Mouse (Mus musculus): ENCODE results near the gene Larp1. TPM values are rescaled to one million over a fixed set of nuclear protein-coding genes. Genes with fewer than 3 reads are reported as not detected.
A peak's percentile ranks its signal among the peaks of the same experiment; 100 is the strongest.

Gene Larp1
- total and polyA plus RNA-seq, 3 experiments: 39.8 to 137 (median 75.1) TPM

- DNase-seq: no peak
Observed at GRCm38 (mm10) chr11:58003126-58003525, 5.7 kb upstream of the Larp1 start.

GRCm38 (mm10) chr11:58003734-58004133 is 5.1 kb upstream of the Larp1 start:
- DNase-seq: peak; percentile 75

GRCm38 (mm10) chr11:58005110-58005509 is 3.8 kb upstream of the Larp1 start:
- no peak for DNase-seq

GRCm38 (mm10) chr11:58008013-58008412 is 851 bp upstream of the Larp1 start:
- no peak for DNase-seq

DNA sequence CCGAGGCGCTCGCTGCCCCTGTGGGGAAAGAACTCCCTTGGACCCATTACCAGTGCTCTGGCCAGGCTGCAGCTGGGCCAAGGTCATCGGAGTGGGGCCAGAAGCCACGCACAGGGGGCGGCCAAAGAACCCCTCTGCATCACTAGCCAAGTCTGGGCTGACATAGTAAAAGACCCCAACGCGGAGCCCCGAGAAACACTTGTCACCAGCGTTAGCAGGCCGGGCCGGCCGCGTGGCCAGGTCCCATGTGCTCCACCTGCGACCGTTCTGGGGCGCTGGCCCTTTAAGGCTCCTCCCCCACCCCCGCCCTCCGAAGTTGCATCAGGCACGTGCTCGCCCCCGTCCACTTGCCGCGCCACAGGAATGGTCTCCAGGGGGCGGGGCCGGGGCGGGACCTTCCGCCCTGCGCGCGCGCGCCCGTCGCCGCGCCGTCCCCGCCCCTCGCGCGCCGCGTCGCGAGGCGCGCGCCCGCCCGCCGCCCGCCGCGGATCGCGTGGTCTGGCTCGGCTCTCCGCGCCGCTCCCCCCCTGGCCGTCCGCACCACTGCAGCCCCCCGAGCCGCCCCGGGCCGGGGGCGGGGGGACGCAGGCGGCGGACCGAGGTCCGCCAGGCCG is 320 bp upstream of the Larp1 start:
- peak; percentile 92 for DNase-seq

DNA sequence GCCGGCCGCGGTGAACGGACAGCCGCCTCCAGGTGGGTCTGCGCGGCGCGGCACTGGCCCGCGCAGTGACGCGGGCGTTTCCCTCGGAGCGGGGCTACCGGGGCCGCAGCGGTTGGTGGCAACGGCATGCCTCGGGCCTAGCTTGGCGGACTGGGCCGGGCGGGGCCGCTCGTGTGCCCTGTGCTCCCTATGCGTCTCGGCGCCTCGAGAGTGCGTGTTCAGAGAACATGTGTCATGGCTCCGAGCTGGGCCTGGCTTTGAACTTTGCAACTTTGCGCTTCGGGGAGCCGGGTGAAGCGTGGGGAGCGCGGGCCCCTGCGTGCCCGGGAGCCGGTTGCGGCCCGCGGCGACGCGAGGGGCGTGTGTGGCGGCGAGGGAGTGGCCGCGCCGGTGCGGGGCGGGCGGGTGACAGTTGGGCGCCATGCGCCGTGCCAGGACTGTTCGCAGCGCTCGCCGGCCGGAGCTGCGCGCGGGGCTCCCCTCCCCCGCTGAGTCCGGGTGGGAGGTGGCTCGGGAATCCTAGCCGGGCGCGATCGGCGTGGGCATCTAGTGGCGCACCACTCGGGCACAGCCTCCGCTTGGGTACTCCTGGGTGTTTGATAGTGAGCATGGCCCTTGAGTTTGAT is 765 bp downstream of the Larp1 start:
- peak; percentile 90 for DNase-seq

- peak; percentile 63 for DNase-seq
Observed at GRCm38 (mm10) chr11:58010226-58010781, 1.4 kb downstream of the Larp1 start.

DNA sequence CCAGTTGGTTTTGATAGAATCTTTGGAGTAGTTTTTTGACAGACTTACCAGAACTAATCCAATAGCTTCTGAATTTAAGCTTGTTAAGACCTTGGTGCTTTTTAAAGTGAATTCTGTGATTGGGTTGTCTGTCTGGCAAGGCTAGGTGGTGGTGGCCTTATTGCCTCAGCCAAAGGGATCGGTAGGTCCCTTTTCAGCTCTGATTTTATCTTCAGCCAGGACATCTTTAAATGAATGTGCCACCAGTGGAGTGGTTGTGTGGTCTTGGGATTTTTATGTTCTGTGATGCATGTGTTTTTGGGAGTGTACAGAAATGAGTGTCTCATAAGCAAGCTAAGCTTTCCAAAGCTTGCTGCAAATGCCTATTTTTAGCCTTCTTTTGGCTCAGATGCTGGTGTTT is 2.1 kb downstream of the Larp1 start:
- DNase-seq: no peak

- no peak for DNase-seq
Observed at GRCm38 (mm10) chr11:58011813-58012212, 2.9 kb downstream of the Larp1 start.

DNA sequence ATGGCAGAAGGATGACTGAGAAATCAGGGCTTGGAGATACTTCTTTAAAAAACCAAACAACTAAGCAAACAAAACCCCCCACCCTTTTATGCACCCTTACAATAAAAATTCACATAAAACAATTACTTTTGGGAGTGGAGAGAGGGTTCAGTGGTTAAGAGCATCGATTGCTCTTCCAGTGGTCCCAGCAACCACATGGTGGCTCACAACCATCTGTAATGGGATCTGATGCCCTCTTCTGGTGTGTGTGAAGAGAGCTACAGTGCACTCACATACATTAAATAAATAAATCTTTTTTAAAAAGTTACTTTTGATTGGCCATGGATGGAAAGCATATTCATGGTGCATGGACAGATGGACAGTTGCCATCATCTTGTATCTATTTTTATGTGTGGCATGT is 3.8 kb downstream of the Larp1 start:
- DNase-seq: no peak

GRCm38 (mm10) chr11:58013100-58013499 is 4.2 kb downstream of the Larp1 start:
- no peak for DNase-seq

DNA sequence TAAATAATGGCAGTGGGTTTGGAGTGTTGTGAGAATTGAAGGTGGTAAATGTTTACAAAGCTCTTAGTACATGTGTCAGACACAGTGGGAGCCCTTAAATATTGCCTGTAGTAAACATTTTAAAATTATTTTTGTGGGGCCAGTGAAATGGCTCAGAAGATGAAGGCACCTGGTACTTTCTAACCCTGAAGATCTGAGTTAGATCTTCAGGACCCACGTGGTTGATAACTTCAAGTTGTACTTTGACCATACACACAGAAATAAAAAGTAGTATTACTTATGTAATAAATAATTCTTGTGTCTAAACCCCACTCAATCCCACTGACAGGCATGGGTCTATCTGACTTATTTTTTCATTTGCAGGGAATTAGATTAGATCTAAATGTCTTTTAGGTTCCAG is 5.7 kb downstream of the Larp1 start:
- no peak for DNase-seq

- no peak for DNase-seq
Observed at GRCm38 (mm10) chr11:58015339-58015738, 6.5 kb downstream of the Larp1 start.

- no peak for DNase-seq
Observed at GRCm38 (mm10) chr11:58016371-58016770, 7.5 kb downstream of the Larp1 start.

DNA sequence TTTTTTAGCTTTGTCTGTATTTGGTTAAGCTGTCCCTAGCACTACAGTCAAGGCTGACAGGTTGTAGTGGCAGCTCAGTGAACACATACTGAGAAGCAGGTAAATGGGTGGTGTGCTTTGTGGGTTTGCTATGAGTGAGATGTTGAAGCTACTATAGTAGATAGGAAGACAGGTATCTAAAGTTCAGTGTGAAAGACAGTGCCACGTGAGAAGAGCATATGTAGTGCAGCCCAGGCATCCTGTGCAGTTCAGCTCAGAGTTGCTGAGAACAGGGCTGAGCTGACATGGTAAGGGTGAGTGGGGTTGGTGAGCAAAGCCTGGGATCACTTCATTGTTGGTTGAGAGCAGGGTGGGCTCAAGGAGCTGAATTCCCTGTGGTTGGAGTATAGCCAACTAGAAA is 8.6 kb downstream of the Larp1 start:
- DNase-seq: no peak

DNA sequence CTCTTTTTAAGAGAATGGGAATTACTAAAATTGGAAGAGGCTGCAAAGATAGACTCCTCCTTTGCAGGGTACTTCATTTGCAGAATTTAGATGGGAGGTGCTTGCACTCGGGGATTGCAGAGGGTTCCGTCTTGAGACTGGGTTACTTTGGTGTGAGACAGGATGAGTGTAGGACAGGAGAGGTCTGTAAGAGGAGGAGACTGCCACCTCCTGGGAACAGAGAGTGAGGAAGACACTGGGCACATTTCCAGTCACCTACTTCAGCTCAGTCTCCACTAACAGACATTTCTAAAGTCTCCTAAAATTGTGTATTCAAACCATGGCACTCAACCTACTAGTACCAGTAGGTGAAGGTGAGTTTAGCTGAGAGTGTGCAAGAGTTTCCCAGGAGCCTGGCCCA is 9.4 kb downstream of the Larp1 start:
- peak; percentile 51 for DNase-seq

GRCm38 (mm10) chr11:58018701-58019100 is 9.8 kb downstream of the Larp1 start:
- DNase-seq: no peak

DNA sequence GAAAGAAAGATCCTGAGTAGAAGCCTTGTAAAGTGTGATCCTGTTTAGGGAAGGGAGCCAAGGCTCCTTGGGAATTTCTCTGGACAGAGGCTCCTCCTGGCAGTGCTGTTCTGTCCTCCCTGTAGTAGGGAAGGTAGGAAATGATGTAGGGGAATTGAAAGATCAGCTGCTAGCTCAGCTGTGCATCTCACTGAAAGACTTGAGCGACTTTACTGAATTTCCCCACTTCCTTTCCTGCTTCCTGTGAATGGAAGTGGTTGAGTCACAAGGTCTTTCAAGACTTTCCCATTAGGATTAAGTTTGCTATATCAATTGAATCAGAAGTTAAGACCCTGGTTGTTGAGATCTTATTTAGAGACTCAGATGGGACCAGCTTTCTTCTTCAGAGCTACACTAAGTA is 12.2 kb downstream of the Larp1 start:
- DNase-seq: no peak

- no peak for DNase-seq
Observed at GRCm38 (mm10) chr11:58021618-58022017, 12.8 kb downstream of the Larp1 start.

GRCm38 (mm10) chr11:58024271-58024670 is 15.4 kb downstream of the Larp1 start:
- DNase-seq: no peak

DNA sequence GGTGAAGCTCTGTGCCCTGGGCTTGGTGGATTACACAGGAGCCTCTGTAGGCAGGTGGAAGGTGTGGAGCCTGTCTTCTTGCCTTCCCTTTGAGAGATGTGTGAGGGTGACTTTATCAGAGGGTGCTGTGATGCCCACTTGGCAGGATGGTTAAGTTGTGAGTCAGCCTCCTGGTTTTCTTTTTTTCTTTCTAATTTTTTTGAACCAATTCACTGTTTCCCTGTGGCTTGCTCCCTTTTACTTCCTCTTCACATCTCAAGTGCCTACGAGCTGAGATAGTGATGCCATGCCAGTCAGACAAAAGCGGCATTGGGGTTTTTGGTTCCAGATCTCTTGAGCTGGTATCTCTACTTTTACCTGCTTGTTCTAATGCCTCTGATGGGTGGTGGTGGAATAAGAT is 15.8 kb downstream of the Larp1 start:
- no peak for DNase-seq

GRCm38 (mm10) chr11:58025881-58026280 is 17.0 kb downstream of the Larp1 start:
- DNase-seq: no peak

DNA sequence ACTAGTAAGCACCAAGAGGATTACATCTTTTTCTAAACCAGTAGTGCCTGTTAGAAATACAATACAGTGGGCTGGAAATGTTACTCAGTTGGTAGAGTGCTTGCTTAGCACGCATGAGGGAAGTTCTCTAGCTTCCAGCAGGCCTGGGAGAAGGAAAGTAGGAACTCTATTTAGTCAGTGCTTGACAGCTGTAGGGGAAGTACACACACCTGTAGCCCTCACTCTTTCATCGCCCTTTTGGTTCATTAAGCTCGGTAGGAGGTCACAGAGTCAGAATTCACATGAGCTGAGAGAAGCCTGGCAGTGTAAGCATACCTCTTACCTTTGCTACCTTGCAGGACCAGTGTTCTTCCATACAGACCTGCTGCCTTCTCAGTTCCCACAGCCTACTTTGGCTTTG is 17.5 kb downstream of the Larp1 start:
- no peak for DNase-seq

DNA sequence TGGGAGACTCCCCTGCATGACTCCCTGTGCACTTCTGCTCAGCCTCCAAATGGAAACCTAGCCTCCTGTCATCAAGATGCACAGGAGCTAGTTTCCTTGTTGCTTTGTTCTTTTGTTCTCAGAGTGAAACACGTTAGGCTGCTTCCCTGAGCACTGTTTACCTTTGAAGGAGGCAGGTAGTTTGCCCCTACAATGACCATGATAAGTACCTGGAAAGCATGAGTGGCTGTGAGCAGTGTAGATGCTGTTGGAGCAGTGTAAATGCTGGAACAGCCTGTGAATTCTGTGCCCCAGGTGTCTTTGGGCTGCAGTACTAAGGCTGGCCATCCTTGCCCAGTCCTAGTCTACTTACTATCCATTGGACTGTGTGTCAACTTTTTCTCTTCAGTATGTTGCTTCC is 18.0 kb downstream of the Larp1 start:
- no peak for DNase-seq

Measured in adrenal gland, adult 2 months (tissue).